Mouse (Mus musculus): Measurements from ENCODE around the gene Bmf. TPM values are rescaled to one million over a fixed set of nuclear protein-coding genes. Genes with fewer than 3 reads are reported as not detected.
A peak's percentile ranks its signal among the peaks of the same experiment; 100 is the strongest.
"Not testable (repeated sequence)": the region's sequence is repeated elsewhere in the genome, so short reads cannot be mapped to it uniquely, and the experiment has no call there.

The Bmf gene
- polyA plus RNA-seq, 1 experiment from 2014 or later = 4.9 TPM

- no peak for DNase-seq (ENCODE audit: low spot score)
- WGBS = 84% methylated on average over 2 of the region's 2 CpGs
Measured at GRCm38 (mm10) chr2:118570939-118571338, 21.5 kb upstream of the Bmf start.

GRCm38 (mm10) chr2:118567179-118567578 lies 17.7 kb upstream of the Bmf start:
- WGBS = 87% methylated on average over 8 of the region's 8 CpGs
- Histone ChIP-seq H3K36me3 (ENCODE audit: control insufficient read depth, insufficient read depth, low read length) (no peaks in the 10 kb centered on the region), H3K27ac (ENCODE audit: low read depth) (no peak overlapping the region), H3K4me2 (ENCODE audit: low read length) (no peak overlapping the region), H3K9ac (ENCODE audit: low read length) (no peak overlapping the region), H3K27me3 (replicated peaks; ENCODE audit: control insufficient read depth, insufficient read depth, low read length) (no peaks in the 10 kb centered on the region), H3K4me1 (replicated peaks; ENCODE audit: control insufficient read depth, insufficient read depth, low read length) (no peaks in the 10 kb centered on the region), H3K4me3 (ENCODE audit: low read depth, low read length) (no peak overlapping the region), H3K9me3 (ENCODE audit: control insufficient read depth, low read length) (no peaks in the 10 kb centered on the region)
- no peak for DNase-seq (ENCODE audit: low spot score)
- no peak for ATAC-seq (replicated peaks; ENCODE audit: low FRiP score, low TSS enrichment, low read depth)

More at GRCm38 (mm10) chr2:118570939-118571338, 21.5 kb upstream of the Bmf start:
- Histone ChIP-seq H3K4me2 (ENCODE audit: low read length) (no peak overlapping the region), H3K4me1 (replicated peaks; ENCODE audit: control insufficient read depth, insufficient read depth, low read length) (no peaks in the 10 kb centered on the region), H3K36me3 (ENCODE audit: control insufficient read depth, insufficient read depth, low read length) (no peaks in the 10 kb centered on the region), H3K4me3 (ENCODE audit: low read depth, low read length) (no peak overlapping the region), H3K27ac (ENCODE audit: low read depth) (no peak overlapping the region), H3K9me3 (ENCODE audit: control insufficient read depth, low read length) (no peaks in the 10 kb centered on the region), H3K9ac (ENCODE audit: low read length) (no peak overlapping the region), H3K27me3 (replicated peaks; ENCODE audit: control insufficient read depth, insufficient read depth, low read length) (no peaks in the 10 kb centered on the region)
- ATAC-seq (replicated peaks; ENCODE audit: low FRiP score, low TSS enrichment, low read depth) = no peak

GRCm38 (mm10) chr2:118562431-118562830 lies 12.9 kb upstream of the Bmf start:
- no peak overlapping the region for H3K27ac ChIP-seq (ENCODE audit: low read depth)
- no peaks in the 10 kb centered on the region for H3K27me3 ChIP-seq (replicated peaks; ENCODE audit: control insufficient read depth, insufficient read depth, low read length)
- DNase-seq (ENCODE audit: low spot score) = no peak
- ATAC-seq (replicated peaks; ENCODE audit: low FRiP score, low TSS enrichment, low read depth) = no peak
- no peak overlapping the region for H3K4me3 ChIP-seq (ENCODE audit: low read depth, low read length)
- 93% methylated on average over 3 of the region's 3 CpGs for WGBS
- no peaks in the 10 kb centered on the region for H3K36me3 ChIP-seq (ENCODE audit: control insufficient read depth, insufficient read depth, low read length)
- H3K9me3 ChIP-seq (ENCODE audit: control insufficient read depth, low read length) = no peaks in the 10 kb centered on the region
- no peaks in the 10 kb centered on the region for H3K4me1 ChIP-seq (replicated peaks; ENCODE audit: control insufficient read depth, insufficient read depth, low read length)
- H3K4me2 ChIP-seq (ENCODE audit: low read length) = no peak overlapping the region
- H3K9ac ChIP-seq (ENCODE audit: low read length) = no peak overlapping the region

- 81% methylated on average over 4 of the region's 4 CpGs for WGBS
- DNase-seq (ENCODE audit: low spot score) = no peak
- Histone ChIP-seq H3K27ac (ENCODE audit: low read depth) (no peak overlapping the region), H3K4me2 (ENCODE audit: low read length) (no peak overlapping the region), H3K9ac (ENCODE audit: low read length) (no peak overlapping the region), H3K4me3 (ENCODE audit: low read depth, low read length) (no peak overlapping the region), H3K9me3 (ENCODE audit: control insufficient read depth, low read length) (no peaks in the 10 kb centered on the region), H3K4me1 (replicated peaks; ENCODE audit: control insufficient read depth, insufficient read depth, low read length) (no peaks in the 10 kb centered on the region), H3K36me3 (ENCODE audit: control insufficient read depth, insufficient read depth, low read length) (no peaks in the 10 kb centered on the region), H3K27me3 (replicated peaks; ENCODE audit: control insufficient read depth, insufficient read depth, low read length) (no peaks in the 10 kb centered on the region)
- ATAC-seq (replicated peaks; ENCODE audit: low FRiP score, low TSS enrichment, low read depth) = no peak
Measured at GRCm38 (mm10) chr2:118562015-118562414, 12.5 kb upstream of the Bmf start.

GRCm38 (mm10) chr2:118558426-118558825 lies 8.9 kb upstream of the Bmf start:
- H3K4me1 ChIP-seq (replicated peaks; ENCODE audit: control insufficient read depth, insufficient read depth, low read length) = no peaks in the 10 kb centered on the region
- H3K4me2 ChIP-seq (ENCODE audit: low read length) = no peak overlapping the region
- DNase-seq (ENCODE audit: low spot score) (no peak), ATAC-seq (replicated peaks; ENCODE audit: low FRiP score, low TSS enrichment, low read depth) (no peak)
- H3K36me3 ChIP-seq (ENCODE audit: control insufficient read depth, insufficient read depth, low read length) = no peaks in the 10 kb centered on the region
- no peak overlapping the region for H3K9ac ChIP-seq (ENCODE audit: low read length)
- 94% methylated on average over 3 of the region's 3 CpGs for WGBS
- H3K27ac ChIP-seq (ENCODE audit: low read depth) = no peak overlapping the region
- H3K4me3 ChIP-seq (ENCODE audit: low read depth, low read length) = no peak overlapping the region
- H3K27me3 ChIP-seq (replicated peaks; ENCODE audit: control insufficient read depth, insufficient read depth, low read length) = no peaks in the 10 kb centered on the region
- H3K9me3 ChIP-seq (ENCODE audit: control insufficient read depth, low read length) = no peaks in the 10 kb centered on the region

GRCm38 (mm10) chr2:118554356-118554990 lies 5.0 kb upstream of the Bmf start:
- not testable (repeated sequence) for H3K9me3 ChIP-seq (ENCODE audit: control insufficient read depth, low read length); DNase-seq (ENCODE audit: low spot score); H3K27me3 ChIP-seq (replicated peaks; ENCODE audit: control insufficient read depth, insufficient read depth, low read length); H3K36me3 ChIP-seq (ENCODE audit: control insufficient read depth, insufficient read depth, low read length); H3K4me1 ChIP-seq (replicated peaks; ENCODE audit: control insufficient read depth, insufficient read depth, low read length)
- peak overlapping the region; percentile 29; the same call in 1 of the 2 replicates for H3K4me3 ChIP-seq (ENCODE audit: low read depth, low read length)
- WGBS = 56% methylated on average over 15 of the region's 17 CpGs
- peak; percentile 37; the same call in 1 of the 2 replicates for ATAC-seq (replicated peaks; ENCODE audit: low FRiP score, low TSS enrichment, low read depth)
- peak overlapping the region; percentile 57; the same call in 1 of the 2 replicates for H3K27ac ChIP-seq (ENCODE audit: low read depth)
- H3K4me2 ChIP-seq (ENCODE audit: low read length) = peak overlapping the region; percentile 51
- peak overlapping the region; percentile 20; the same call in 1 of the 2 replicates for H3K9ac ChIP-seq (ENCODE audit: low read length)

GRCm38 (mm10) chr2:118551606-118552005 lies 2.1 kb upstream of the Bmf start:
- Histone ChIP-seq H3K27me3 (replicated peaks; ENCODE audit: control insufficient read depth, insufficient read depth, low read length) (no peaks in the 10 kb centered on the region), H3K9ac (ENCODE audit: low read length) (no peak overlapping the region), H3K36me3 (ENCODE audit: control insufficient read depth, insufficient read depth, low read length) (no peaks in the 10 kb centered on the region), H3K9me3 (ENCODE audit: control insufficient read depth, low read length) (no peaks in the 10 kb centered on the region), H3K27ac (ENCODE audit: low read depth) (no peak overlapping the region), H3K4me2 (ENCODE audit: low read length) (no peak overlapping the region), H3K4me1 (replicated peaks; ENCODE audit: control insufficient read depth, insufficient read depth, low read length) (peaks cover 26% of the 10 kb centered on the region), H3K4me3 (ENCODE audit: low read depth, low read length) (no peak overlapping the region)
- DNase-seq (ENCODE audit: low spot score) = no peak
- WGBS = 64% methylated on average over 2 of the region's 2 CpGs
- no peak for ATAC-seq (replicated peaks; ENCODE audit: low FRiP score, low TSS enrichment, low read depth)

- Histone ChIP-seq H3K4me1 (replicated peaks; ENCODE audit: control insufficient read depth, insufficient read depth, low read length) (peaks cover 52% of the 10 kb centered on the region), H3K4me2 (ENCODE audit: low read length) (peak overlapping the region; percentile 91), H3K9ac (ENCODE audit: low read length) (peak overlapping the region; percentile 71), H3K27me3 (replicated peaks; ENCODE audit: control insufficient read depth, insufficient read depth, low read length) (no peaks in the 10 kb centered on the region), H3K36me3 (ENCODE audit: control insufficient read depth, insufficient read depth, low read length) (no peaks in the 10 kb centered on the region), H3K27ac (ENCODE audit: low read depth) (peak overlapping the region; percentile 54; the same call in 1 of the 2 replicates), H3K9me3 (ENCODE audit: control insufficient read depth, low read length) (no peaks in the 10 kb centered on the region), H3K4me3 (ENCODE audit: low read depth, low read length) (peak overlapping the region; percentile 78)
- DNase-seq (ENCODE audit: low spot score) = peak; percentile 64
- WGBS = 0% methylated on average over 18 of the region's 18 CpGs
- ATAC-seq (replicated peaks; ENCODE audit: low FRiP score, low TSS enrichment, low read depth) = no peak
Measured at GRCm38 (mm10) chr2:118548421-118549221, 866 bp downstream of the Bmf start.

All from intestine, embryonic 14.5 days (tissue).